Mouse (Mus musculus) frontal cortex, postnatal 36 days (tissue): ENCODE measurements around the gene Spam1.

ENCODE experiments used
- DNase-seq, 2 experiments: peaks; one replicate each; pipeline ENCODE4 v3.0.0; 2022; ENCODE audit warnings: low spot score in 2 of 2

Gene Spam1

GRCm38 (mm10) chr6:24790888-24791287, at the start of gene Spam1:
Spam1 (plus strand) TSS chr6:24791188.
- DNase-seq = no peak

DNA sequence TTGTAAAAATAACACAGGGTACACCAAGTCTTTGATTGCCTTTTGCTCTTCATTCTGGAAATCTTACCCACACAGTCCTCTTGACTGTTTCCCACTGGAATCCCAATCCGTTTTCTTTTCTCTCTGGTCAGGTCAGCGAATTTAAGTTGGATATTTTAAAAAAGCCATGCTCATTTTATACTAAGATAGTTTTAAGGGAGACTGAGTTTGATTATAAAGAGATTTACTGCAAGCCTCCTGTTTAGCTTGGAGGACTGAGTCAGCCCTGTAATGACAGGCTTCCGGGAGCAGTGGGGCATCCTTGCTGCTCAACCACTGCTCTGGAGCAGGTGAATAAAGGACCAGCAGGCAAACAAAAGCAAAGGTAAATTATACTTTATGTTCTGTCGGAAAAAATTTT, 43.0 kb upstream of the Spam1 start, which contains the start of gene Hyal4:
TSS of gene Hyal4 (plus strand) at position 301 of the 400 bp plus-strand sequence.
- no peak for DNase-seq

GRCm38 (mm10) chr6:24759281-24759680, 31.7 kb upstream of the Spam1 start:
- no peak for DNase-seq

GRCm38 (mm10) chr6:24766261-24766660, 24.7 kb upstream of the Spam1 start:
- DNase-seq = no peak

DNA sequence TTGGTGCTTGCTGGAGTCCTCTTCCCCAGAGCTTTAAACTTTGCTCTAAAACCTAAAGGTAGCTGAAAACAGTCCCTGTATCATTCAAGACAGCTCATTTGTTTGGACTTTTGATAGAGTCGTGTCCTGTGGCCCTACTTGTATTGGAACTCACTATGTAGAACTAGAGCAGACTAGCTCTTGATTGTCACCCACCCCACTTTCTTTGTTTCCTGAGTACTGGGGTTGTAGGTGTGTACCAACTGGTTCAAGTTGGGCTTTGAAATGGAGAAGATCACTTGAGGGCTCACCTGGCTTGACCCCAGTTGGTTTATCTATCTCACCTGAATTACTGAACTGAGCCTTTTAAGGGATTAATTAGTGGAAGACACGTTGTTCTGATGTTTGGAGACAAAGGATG, 11.8 kb upstream of the Spam1 start:
- no peak for DNase-seq

- no peak for DNase-seq
These were observed 31.1 kb downstream of the Spam1 start for GRCm38 (mm10) chr6:24822070-24822469.
